Mouse (Mus musculus) lung, embryonic 15.5 days (tissue): ENCODE data around the gene Mcoln1. TPM values are rescaled to one million over a fixed set of nuclear protein-coding genes. Genes with fewer than 3 reads are reported as not detected.

Experiments
- ATAC-seq: fragments of 200-750 bp; cut with Nextera tagmentation; 2 replicates; pipeline ENCODE4 v1.8.0; 2017; ENCODE audit warnings: moderate number of reproducible peaks, borderline replicate concordance; ENCODE audit not compliant: low FRiP score, low TSS enrichment; ENCODE audit errors: extremely low read depth
- H3K27ac ChIP-seq: fragments of 300-500 bp; sonication (generic); 2 replicates; pipeline ENCODE4 v1.5.1; 2015; ENCODE audit warnings: moderate library complexity, mild to moderate bottlenecking, inconsistent platforms
- H3K27me3 ChIP-seq: fragments of 300-500 bp; sonication (generic); 2 replicates; pipeline ENCODE4 v1.6.1; 2015; ENCODE audit warnings: inconsistent platforms
- H3K36me3 ChIP-seq: fragments of 300-500 bp; sonication (generic); 2 replicates; pipeline ENCODE4 v1.6.1; 2015; ENCODE audit warnings: inconsistent platforms
- H3K4me1 ChIP-seq: fragments of 300-500 bp; sonication (generic); 2 replicates; pipeline ENCODE4 v1.6.1; 2015; ENCODE audit warnings: inconsistent platforms
- H3K4me2 ChIP-seq: fragments of 300-500 bp; sonication (generic); 2 replicates; pipeline ENCODE4 v1.6.1; 2015; ENCODE audit warnings: inconsistent platforms, mild to moderate bottlenecking, moderate library complexity
- H3K4me3 ChIP-seq: fragments of 300-500 bp; sonication (generic); 2 replicates; pipeline ENCODE4 v1.5.1; 2015; ENCODE audit warnings: mild to moderate bottlenecking, inconsistent platforms
- H3K9ac ChIP-seq: fragments of 300-500 bp; sonication (generic); 2 replicates; pipeline ENCODE4 v1.6.1; 2015; ENCODE audit warnings: inconsistent platforms
- H3K9me3 ChIP-seq: fragments of 300-500 bp; sonication (generic); 2 replicates; pipeline ENCODE4 v1.6.1; 2016; ENCODE audit warnings: inconsistent platforms
- WGBS: fragments of 180-500 bp; shearing (Covaris S2); methylation state at CpG from one replicate; pipeline ENCODE4 v1.1.7; 2015; 5-methylcytosine and 5-hydroxymethylcytosine counted together
- polyA plus RNA-seq: library from polyadenylated mRNA; unstranded; fragments of >200 nt; fragmentation: Nextera tagmentation; extraction: Ambion mirVana; gene quantifications from 2 replicates; pipeline ENCODE4 v1.2.1, GENCODE M21; 2015

Gene Mcoln1
- 45.7 and 50.7 TPM in 2 replicates for polyA plus RNA-seq

GRCm38 (mm10) chr8:3500235-3501090 is at the start of gene Mcoln1:
Mcoln1 (plus strand) TSS chr8:3500457.
- Histone ChIP-seq H3K9me3 (no peaks in the 10 kb centered on the region), H3K27me3 (no peaks in the 10 kb centered on the region), H3K27ac (peak within 1 kb of the TSS; percentile 92), H3K4me1 (peaks cover 19% of the 10 kb centered on the region), H3K9ac (peak within 1 kb of the TSS; percentile 90), H3K4me3 (peak within 1 kb of the TSS; percentile 92), H3K4me2 (peak within 1 kb of the TSS; percentile 63), H3K36me3 (peaks cover 22% of the 10 kb centered on the region)
- ATAC-seq, result peak; percentile 91
- under 1% methylated on average over 70 of the region's 70 CpGs for WGBS

- Histone ChIP-seq H3K4me3 (no peak overlapping the region), H3K9ac (no peak overlapping the region), H3K27me3 (no peaks in the 10 kb centered on the region), H3K36me3 (peaks cover 54% of the 10 kb centered on the region), H3K27ac (no peak overlapping the region), H3K9me3 (no peaks in the 10 kb centered on the region), H3K4me1 (no peaks in the 10 kb centered on the region), H3K4me2 (no peak overlapping the region)
- no peak for ATAC-seq
- 27% methylated on average over 5 of the region's 5 CpGs for WGBS
Measured at GRCm38 (mm10) chr8:3450670-3451069, 49.6 kb upstream of the Mcoln1 start.

DNA sequence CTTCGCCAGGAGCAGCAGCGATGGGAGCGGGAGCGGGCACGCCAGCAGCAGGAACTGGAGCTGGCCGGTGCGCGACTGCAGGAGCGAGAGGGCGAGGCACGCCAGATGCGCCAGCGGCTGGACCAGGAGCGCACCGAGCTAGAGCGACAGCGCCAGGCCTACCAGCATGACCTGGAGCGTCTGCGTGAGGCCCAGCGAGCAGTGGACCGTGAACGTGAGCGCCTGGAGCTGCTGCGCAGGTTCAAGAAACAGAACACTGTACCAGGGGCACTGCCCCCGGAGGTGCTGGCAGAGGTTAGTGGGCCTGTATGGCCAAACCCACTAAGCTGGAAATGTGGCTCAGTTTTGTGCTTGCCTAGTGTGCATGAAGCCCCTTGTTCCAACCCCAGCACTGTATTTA is 48.3 kb upstream of the Mcoln1 start:
- no peaks in the 10 kb centered on the region for H3K27me3 ChIP-seq
- no peak overlapping the region for H3K4me3 ChIP-seq
- H3K4me1 ChIP-seq, result no peaks in the 10 kb centered on the region
- no peak for ATAC-seq
- 95% methylated on average over 25 of the region's 25 CpGs for WGBS
- no peak overlapping the region for H3K27ac ChIP-seq
- H3K9me3 ChIP-seq, result no peaks in the 10 kb centered on the region
- no peak overlapping the region for H3K9ac ChIP-seq
- H3K4me2 ChIP-seq, result no peak overlapping the region
- peaks cover 51% of the 10 kb centered on the region for H3K36me3 ChIP-seq

DNA sequence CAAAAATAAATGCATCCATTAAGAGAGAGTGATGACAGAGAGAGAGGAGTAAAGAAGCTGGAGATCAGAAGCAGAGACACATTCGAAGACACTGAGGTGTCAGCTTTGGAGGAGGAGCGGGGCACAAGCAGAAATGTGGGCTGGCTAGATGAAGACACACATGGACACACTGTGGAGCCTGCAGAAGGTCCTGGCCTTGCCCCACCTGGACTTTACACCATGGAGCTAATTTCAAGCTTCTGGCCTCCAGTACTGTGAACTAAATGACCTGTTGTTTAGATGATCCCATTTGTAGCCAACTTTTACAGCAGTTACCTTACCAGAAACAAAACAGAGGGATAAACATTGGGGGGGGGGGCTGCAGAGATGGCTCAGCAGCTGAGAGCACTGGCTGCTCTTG is 37.0 kb upstream of the Mcoln1 start:
- Histone ChIP-seq H3K36me3 (0 out of 2 replicates have a peak, but pooled peaks cover 3% of the 10 kb centered on the region), H3K27ac (no peak overlapping the region), H3K4me1 (peaks cover 5% of the 10 kb centered on the region), H3K9ac (no peak overlapping the region), H3K4me3 (no peak overlapping the region), H3K27me3 (no peaks in the 10 kb centered on the region), H3K9me3 (no peaks in the 10 kb centered on the region), H3K4me2 (no peak overlapping the region)
- no peak for ATAC-seq
- 91% methylated on average over 2 of the region's 2 CpGs for WGBS

GRCm38 (mm10) chr8:3464309-3464708 is 35.9 kb upstream of the Mcoln1 start:
- Histone ChIP-seq H3K9me3 (no peaks in the 10 kb centered on the region), H3K4me3 (no peak overlapping the region), H3K4me2 (no peak overlapping the region), H3K9ac (no peak overlapping the region), H3K36me3 (0 out of 2 replicates have a peak, but pooled peaks cover 3% of the 10 kb centered on the region), H3K4me1 (peaks cover 6% of the 10 kb centered on the region), H3K27ac (no peak overlapping the region), H3K27me3 (no peaks in the 10 kb centered on the region)
- ATAC-seq, result no peak
- 51% methylated on average over 5 of the region's 5 CpGs for WGBS

DNA sequence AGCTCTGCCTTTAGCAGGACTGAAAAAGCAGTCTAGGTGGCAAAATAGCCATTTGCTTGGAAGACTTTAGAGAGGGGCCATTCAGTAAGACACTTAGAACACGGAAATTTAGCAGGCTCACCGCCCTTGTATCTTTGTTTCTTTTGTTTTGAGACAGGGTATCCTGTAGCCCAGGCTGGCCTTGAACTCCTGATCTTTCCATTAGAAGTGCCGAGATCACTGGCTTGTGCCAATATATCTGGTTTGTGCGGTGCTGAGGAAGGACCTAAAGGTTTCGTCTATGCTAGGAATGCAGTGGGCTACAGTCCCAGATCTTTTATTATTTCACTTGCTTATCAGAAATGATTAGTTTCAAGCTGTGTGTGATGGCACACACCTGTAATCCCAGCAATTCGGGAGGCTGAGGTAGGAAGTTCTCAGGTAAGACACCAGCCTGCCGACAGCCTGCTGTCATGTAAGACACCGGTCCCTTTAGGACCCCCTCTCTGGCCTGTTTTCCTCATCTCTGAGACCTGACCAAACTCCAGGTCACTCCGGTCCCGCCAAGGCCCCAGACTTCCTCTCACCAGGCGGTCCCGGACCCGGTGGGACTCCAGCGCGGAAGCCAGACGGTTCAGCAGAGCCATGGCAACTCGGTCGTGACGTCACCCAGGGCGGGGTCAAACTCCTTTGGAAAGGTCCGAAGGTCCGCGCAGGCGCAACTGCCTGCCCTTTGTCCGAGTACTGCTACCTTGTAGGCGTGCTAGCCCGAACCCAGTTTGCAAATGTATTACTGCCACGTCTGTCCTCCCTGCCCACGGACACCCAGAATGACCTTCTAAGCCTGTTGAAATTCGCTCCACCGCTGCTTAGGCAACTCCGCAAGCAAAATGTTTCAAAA is 33.0 kb upstream of the Mcoln1 start, which contains the start of gene Pex11g:
Pex11g (minus strand) TSS at position 675 of the 880 bp plus-strand sequence.
- WGBS, result 4% methylated on average over 32 of the region's 32 CpGs
- H3K9ac ChIP-seq, result peak within 1 kb of the TSS; percentile 48
- H3K9me3 ChIP-seq, result no peaks in the 10 kb centered on the region
- peak within 1 kb of the TSS; percentile 68 for H3K4me2 ChIP-seq
- peak within 1 kb of the TSS; percentile 51 for H3K4me3 ChIP-seq
- no peaks in the 10 kb centered on the region for H3K27me3 ChIP-seq
- peak; percentile 95 for ATAC-seq
- no peaks in the 10 kb centered on the region for H3K36me3 ChIP-seq
- peaks cover 6% of the 10 kb centered on the region for H3K4me1 ChIP-seq
- H3K27ac ChIP-seq, result peak within 1 kb of the TSS; percentile 65

DNA sequence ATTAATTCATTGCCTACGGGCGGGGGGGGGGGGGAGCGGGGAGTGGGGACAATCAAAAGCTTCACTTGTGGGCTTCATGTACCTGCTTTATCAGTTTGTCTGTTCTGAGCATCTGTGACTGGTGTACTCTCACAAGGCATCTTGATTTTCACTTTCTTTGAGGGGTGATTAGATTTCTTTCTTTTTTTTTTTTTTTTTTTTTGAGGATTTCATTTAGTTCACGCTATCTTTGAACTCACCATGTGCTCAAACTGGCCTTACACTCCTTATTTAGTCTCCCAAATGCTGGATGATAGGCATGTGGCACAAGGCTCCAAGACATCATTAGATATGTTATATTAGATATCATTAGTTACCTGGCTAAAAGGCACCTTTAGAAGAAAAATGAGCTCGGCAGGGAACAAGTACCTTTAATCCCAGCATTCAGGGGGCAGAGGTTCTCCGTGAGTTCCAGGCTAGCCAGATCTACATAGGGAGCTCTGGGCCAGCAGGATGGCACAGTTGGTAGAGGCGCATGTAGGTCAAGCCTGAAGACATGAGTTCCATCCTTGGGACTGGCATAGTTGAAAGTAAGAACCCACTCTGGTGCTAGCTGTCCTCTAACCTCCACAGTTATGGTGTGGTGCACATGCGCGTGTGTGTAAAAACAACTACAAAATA is 32.2 kb upstream of the Mcoln1 start:
- 49% methylated on average over 9 of the region's 9 CpGs for WGBS
- no peaks in the 10 kb centered on the region for H3K27me3 ChIP-seq
- peaks cover 6% of the 10 kb centered on the region for H3K4me1 ChIP-seq
- ATAC-seq, result no peak
- no peaks in the 10 kb centered on the region for H3K9me3 ChIP-seq
- H3K27ac ChIP-seq, result peak overlapping the region; percentile 65
- peak overlapping the region; percentile 68 for H3K4me2 ChIP-seq
- H3K4me3 ChIP-seq, result peak overlapping the region; percentile 51
- peak overlapping the region; percentile 48; the same call in 1 of the 2 replicates for H3K9ac ChIP-seq
- no peaks in the 10 kb centered on the region for H3K36me3 ChIP-seq

- Histone ChIP-seq H3K27me3 (no peaks in the 10 kb centered on the region), H3K9ac (no peak overlapping the region), H3K9me3 (no peaks in the 10 kb centered on the region), H3K4me1 (peaks cover 6% of the 10 kb centered on the region), H3K4me3 (no peak overlapping the region), H3K27ac (no peak overlapping the region), H3K4me2 (no peak overlapping the region), H3K36me3 (no peaks in the 10 kb centered on the region)
- WGBS, result 85% methylated on average over 1 of the region's 1 CpGs
- no peak for ATAC-seq
Measured at GRCm38 (mm10) chr8:3468838-3469237, 31.4 kb upstream of the Mcoln1 start.

GRCm38 (mm10) chr8:3470562-3470961 is 29.7 kb upstream of the Mcoln1 start, which contains the start of gene Tex45:
Tex45 (plus strand) TSS chr8:3470862.
- Histone ChIP-seq H3K4me3 (no peak within 1 kb of the TSS), H3K9ac (no peak within 1 kb of the TSS), H3K9me3 (no peaks in the 10 kb centered on the region), H3K36me3 (no peaks in the 10 kb centered on the region), H3K4me1 (peaks cover 6% of the 10 kb centered on the region), H3K27me3 (no peaks in the 10 kb centered on the region), H3K27ac (no peak within 1 kb of the TSS), H3K4me2 (no peak within 1 kb of the TSS)
- ATAC-seq, result no peak

- ATAC-seq, result no peak; the same call in 1 of the 2 replicates
- 25% methylated on average over 37 of the region's 37 CpGs for WGBS
- H3K4me1 ChIP-seq, result peaks cover 5% of the 10 kb centered on the region; the same call in 1 of the 2 replicates
- peak overlapping the region; percentile 17; the same call in 1 of the 2 replicates for H3K4me3 ChIP-seq
- H3K9me3 ChIP-seq, result no peaks in the 10 kb centered on the region
- H3K27me3 ChIP-seq, result peaks cover 8% of the 10 kb centered on the region; the same call in 1 of the 2 replicates
- no peak overlapping the region for H3K27ac ChIP-seq
- no peak overlapping the region for H3K9ac ChIP-seq
- H3K4me2 ChIP-seq, result peak overlapping the region; percentile 52
- no peaks in the 10 kb centered on the region for H3K36me3 ChIP-seq
Measured at GRCm38 (mm10) chr8:3475715-3476429, 24.4 kb upstream of the Mcoln1 start.
